8 mouse cellular contexts compared by ENCODE assay signal in the genomic region with DNA sequence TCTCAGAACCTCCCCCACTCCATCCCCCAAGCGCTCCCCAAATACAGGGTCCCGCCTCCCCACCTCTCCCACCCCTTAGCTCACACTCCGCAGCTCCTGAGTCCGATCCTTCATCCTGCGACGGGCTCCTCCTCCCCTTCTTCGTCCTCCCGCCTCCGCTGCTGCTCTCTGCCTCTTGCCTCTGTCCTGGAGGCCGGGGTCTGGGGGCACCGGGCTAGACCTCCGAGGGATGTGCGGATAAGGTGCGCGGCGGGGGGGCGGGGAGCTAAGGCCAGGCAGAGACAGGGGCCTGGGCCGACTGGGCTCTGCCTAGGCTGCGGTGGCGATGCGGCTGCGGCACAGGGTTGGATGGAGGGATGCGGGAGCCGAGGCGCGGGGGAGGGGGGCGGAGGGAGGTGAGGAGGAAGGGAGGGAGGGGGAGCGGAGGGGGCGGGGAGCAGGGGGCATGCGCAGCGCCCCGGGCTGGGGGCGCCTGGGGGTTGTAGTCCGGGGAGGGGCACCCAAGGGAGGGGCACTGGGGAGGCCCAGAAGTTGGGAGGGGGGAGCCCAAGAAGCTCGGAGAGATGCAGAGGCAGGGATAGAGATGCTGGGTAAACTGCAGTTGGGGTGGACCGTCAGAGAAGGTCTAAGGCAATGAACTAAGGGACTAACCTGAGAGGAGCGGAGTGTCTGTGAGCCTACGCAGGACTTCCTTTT. TPM values are rescaled to one million over a fixed set of nuclear protein-coding genes. Genes with fewer than 3 reads are reported as not detected.
DNase-seq lines count a peak whose midpoint lies in the region; ATAC-seq and TF ChIP-seq lines count a peak whose summit lies in the region.

A gene (plus strand): TSS at position 119 of the 696 bp plus-strand sequence.
A gene (minus strand): TSS at position 374 of the 696 bp plus-strand sequence.

- intact Hi-C loops in left cerebral cortex, adult 2 months (cut with DNase I) = loop anchor here (1.0 to 5.0 kb wide), 2 partner anchors 17 to 53 kb away; a partner anchor contains a TSS

- ATAC-seq in heart, embryonic 15.5 days (replicated peaks; ENCODE audit: insufficient number of reproducible peaks, insufficient read depth, low FRiP score, low read depth) = peak; percentile 41; the same call in 1 of the 2 replicates
- ATAC-seq in midbrain, postnatal 0 days (ENCODE audit: low FRiP score) = peak; percentile 87
- ATAC-seq in monocyte, adult 5-6 weeks (replicated peaks; ENCODE audit: insufficient number of reproducible peaks, low FRiP score, low TSS enrichment, poor library complexity, severe bottlenecking) = no peak

- no peak within 1 kb of the TSS for H3K27ac ChIP-seq in heart, embryonic 15.5 days
- H3K27ac ChIP-seq in left cerebral cortex, adult 2 months = peak within 1 kb of the TSS; percentile 94
- peak within 1 kb of the TSS; percentile 94 for H3K27ac ChIP-seq in midbrain, postnatal 0 days (ENCODE audit: low read depth, low read length)

- no peak for TF ChIP-seq POLR2A in lung, adult 2 months (IDR thresholded peaks at IDR 0.05; ENCODE audit: borderline replicate concordance, extremely low read depth, low read depth, low read length)

- no peak within 1 kb of the TSS for H3K4me3 ChIP-seq in lung, adult 2 months (replicated peaks; ENCODE audit: extremely low read depth, low read depth, low read length)
- peak within 1 kb of the TSS; percentile 53 for H3K4me3 ChIP-seq in heart, embryonic 15.5 days
- peak within 1 kb of the TSS; percentile 69 for H3K4me3 ChIP-seq in left cerebral cortex, adult 2 months
- peak within 1 kb of the TSS; percentile 81 for H3K4me3 ChIP-seq in midbrain, postnatal 0 days (ENCODE audit: low read depth, low read length)

- H3K4me1 ChIP-seq in lung, adult 2 months (ENCODE audit: control insufficient read depth, insufficient read depth, low read length) = no peaks in the 10 kb centered on the region
- peaks cover 11% of the 10 kb centered on the region for H3K4me1 ChIP-seq in heart, embryonic 15.5 days (replicated peaks)
- H3K4me1 ChIP-seq in midbrain, postnatal 0 days (ENCODE audit: insufficient read depth, low read length) = peaks cover 14% of the 10 kb centered on the region

- no peaks in the 10 kb centered on the region for H3K36me3 ChIP-seq in heart, embryonic 15.5 days
- no peaks in the 10 kb centered on the region for H3K36me3 ChIP-seq in midbrain, postnatal 0 days (ENCODE audit: insufficient read depth, low read length)

- H3K4me2 ChIP-seq in heart, embryonic 15.5 days = peak within 1 kb of the TSS; percentile 74
- H3K4me2 ChIP-seq in midbrain, postnatal 0 days (ENCODE audit: low read depth, low read length, poor library complexity, severe bottlenecking) = peak within 1 kb of the TSS; percentile 78

- 13% methylated on average over 33 of the region's 38 CpGs for WGBS in lung, adult 2 months
- WGBS in heart, embryonic 15.5 days = 5% methylated on average over 37 of the region's 38 CpGs
- 3% methylated on average over 22 of the region's 38 CpGs for WGBS in midbrain, postnatal 0 days

- TF ChIP-seq CTCF in lung, adult 2 months (IDR thresholded peaks at IDR 0.05; ENCODE audit: insufficient read depth, low read length) = no peak
- TF ChIP-seq CTCF in left cerebral cortex, adult 2 months (IDR thresholded peaks at IDR 0.05) = no peak
- TF ChIP-seq CTCF in midbrain, postnatal 0 days (IDR thresholded peaks at IDR 0.05) = no peak

- DNase-seq in lung, postnatal 10 days = peak; percentile 35
- no peak for DNase-seq in lung, adult 2 months
- DNase-seq in embryo, embryonic 10.5 days (ENCODE audit: low spot score) = peak; percentile 73
- peak; percentile 64 to 72 for DNase-seq in left cerebral cortex, adult 2 months (ENCODE audit: extremely low spot score in 1 of 2, low spot score in 2 of 2)
- DNase-seq in midbrain, postnatal 0 days (ENCODE audit: low spot score) = peak; percentile 82
- DNase-seq in adrenal gland, adult 2 months = no peak

- no peaks in the 10 kb centered on the region for H3K9me3 ChIP-seq in heart, embryonic 15.5 days (replicated peaks)
- H3K9me3 ChIP-seq in midbrain, postnatal 0 days (ENCODE audit: low read length) = no peaks in the 10 kb centered on the region

- peak within 1 kb of the TSS; percentile 56; the same call in 1 of the 2 replicates for H3K9ac ChIP-seq in heart, embryonic 15.5 days
- peak within 1 kb of the TSS; percentile 97 for H3K9ac ChIP-seq in midbrain, postnatal 0 days (replicated peaks; ENCODE audit: low read length, poor library complexity, severe bottlenecking)

- 0 out of 2 replicates have a peak, but pooled peaks cover 10% of the 10 kb centered on the region for H3K27me3 ChIP-seq in heart, embryonic 15.5 days
- no peaks in the 10 kb centered on the region for H3K27me3 ChIP-seq in midbrain, postnatal 0 days (ENCODE audit: insufficient read depth, low read length)

RNA-seq across cellular contexts. Expression of the first gene that starts in this region (rescaled TPM):
- 63.5 and 77.9 TPM in 2 replicates for polyA plus RNA-seq in lung, adult 2 months (2012; rRNA removed)
- polyA plus RNA-seq in heart, embryonic 15.5 days (2015; fragmentation: Nextera tagmentation; extraction: Ambion mirVana) = 50.5 and 51.0 TPM in 2 replicates
- 10 to 100 TPM; 85.7 to 98.9 TPM for total RNA-seq in left cerebral cortex, adult 2 months (2021)
- total RNA-seq in midbrain, postnatal 0 days (2014; rRNA removed) = 6.7 and 7.1 TPM in 2 replicates
- polyA plus RNA-seq in midbrain, postnatal 0 days (2015; fragmentation: Nextera tagmentation; extraction: Ambion mirVana) = 20.0 and 20.7 TPM in 2 replicates
- 98.1 to 120 TPM (median 102 TPM) in 3 replicates for total RNA-seq in monocyte, adult 5-6 weeks (2017)
- 100 to 1,000 TPM in 1 of 2 experiments, 10 to 100 TPM in 1; 79.6 to 102 TPM for total RNA-seq in adrenal gland, adult 2 months (2021)
- 52.2 and 54.0 TPM in 2 replicates for polyA plus RNA-seq in adrenal gland, adult 2 months (2012; rRNA removed)

RNA-seq across cellular contexts. Expression of the second gene that starts in this region (rescaled TPM):
- polyA plus RNA-seq in lung, adult 2 months (2012; rRNA removed) = 5.1 and 7.6 TPM in 2 replicates
- 1.4 and 2.1 TPM in 2 replicates for polyA plus RNA-seq in heart, embryonic 15.5 days (2015; fragmentation: Nextera tagmentation; extraction: Ambion mirVana)
- 100 to 1,000 TPM; 449 to 456 TPM for total RNA-seq in left cerebral cortex, adult 2 months (2021)
- total RNA-seq in midbrain, postnatal 0 days (2014; rRNA removed) = 83.6 and 88.9 TPM in 2 replicates
- 83.9 and 87.1 TPM in 2 replicates for polyA plus RNA-seq in midbrain, postnatal 0 days (2015; fragmentation: Nextera tagmentation; extraction: Ambion mirVana)
- 0.11 TPM in 1 of 3 replicates, not detected in the others for total RNA-seq in monocyte, adult 5-6 weeks (2017)
- 1 to 10 TPM; 5.0 to 6.9 TPM for total RNA-seq in adrenal gland, adult 2 months (2021)
- 8.5 and 11.4 TPM in 2 replicates for polyA plus RNA-seq in adrenal gland, adult 2 months (2012; rRNA removed)

Comparison
In these comparisons a context has a peak if more than half of its experiments do, and no peak if none do; other contexts are left out.
1. RNA of the second gene that starts in this region (total RNA-seq): 449 to 456 TPM in left cerebral cortex, adult 2 months and 83.6 to 88.9 TPM in midbrain, postnatal 0 days; 5.0 to 6.9 TPM in adrenal gland, adult 2 months and 0.11 TPM in monocyte, adult 5-6 weeks; every median in the first group is over 10 times any median in the second.
2. DNase-seq: peak in lung, postnatal 10 days (single experiment), embryo, embryonic 10.5 days (single experiment), left cerebral cortex, adult 2 months (2 of 2) and midbrain, postnatal 0 days (single experiment); none in lung, adult 2 months (single experiment) and adrenal gland, adult 2 months (single experiment).